Mouse (Mus musculus): ENCODE measurements around the gene Hist1h2ao.
A peak's percentile ranks its signal among the peaks of the same experiment; 100 is the strongest.
"Not testable (repeated sequence)": the region's sequence is repeated elsewhere in the genome, so short reads cannot be mapped to it uniquely, and the experiment has no call there.

Gene Hist1h2ao

GRCm38 (mm10) chr13:21810073-21810472 lies at the start of gene Hist1h2ao, which contains the start of gene Hist1h2bq:
Gene Hist1h2ao (plus strand): TSS chr13:21810465.
Gene Hist1h2bq (minus strand): TSS chr13:21810197.
- H3K36me3 ChIP-seq (ENCODE audit: insufficient read depth, low read length); H3K9me3 ChIP-seq (ENCODE audit: low read length); H3K4me3 ChIP-seq (replicated peaks; ENCODE audit: low read length); H3K27me3 ChIP-seq (ENCODE audit: insufficient read depth, low read length); H3K4me1 ChIP-seq (replicated peaks; ENCODE audit: low read depth, low read length): not testable (repeated sequence)

GRCm38 (mm10) chr13:21778814-21779766 lies 31.2 kb upstream of the Hist1h2ao start:
- no peaks in the 10 kb centered on the region for H3K36me3 ChIP-seq (ENCODE audit: insufficient read depth, low read length)
- TF ChIP-seq NANOG (IDR thresholded peaks at IDR 0.05; ENCODE audit: borderline replicate concordance, low read length) (no peak), POU5F1 (IDR thresholded peaks at IDR 0.05; ENCODE audit: borderline replicate concordance, low read length) (no peak), CTCF (conservative IDR thresholded peaks at IDR 0.05; ENCODE audit: low read length) (no peak)
- peaks cover 50% of the 10 kb centered on the region for H3K4me1 ChIP-seq (replicated peaks; ENCODE audit: low read depth, low read length)
- H3K27me3 ChIP-seq (ENCODE audit: insufficient read depth, low read length) = no peaks in the 10 kb centered on the region
- H3K9me3 ChIP-seq (ENCODE audit: low read length) = no peaks in the 10 kb centered on the region
- peak overlapping the region; percentile 86 for H3K4me3 ChIP-seq (replicated peaks; ENCODE audit: low read length)

DNA sequence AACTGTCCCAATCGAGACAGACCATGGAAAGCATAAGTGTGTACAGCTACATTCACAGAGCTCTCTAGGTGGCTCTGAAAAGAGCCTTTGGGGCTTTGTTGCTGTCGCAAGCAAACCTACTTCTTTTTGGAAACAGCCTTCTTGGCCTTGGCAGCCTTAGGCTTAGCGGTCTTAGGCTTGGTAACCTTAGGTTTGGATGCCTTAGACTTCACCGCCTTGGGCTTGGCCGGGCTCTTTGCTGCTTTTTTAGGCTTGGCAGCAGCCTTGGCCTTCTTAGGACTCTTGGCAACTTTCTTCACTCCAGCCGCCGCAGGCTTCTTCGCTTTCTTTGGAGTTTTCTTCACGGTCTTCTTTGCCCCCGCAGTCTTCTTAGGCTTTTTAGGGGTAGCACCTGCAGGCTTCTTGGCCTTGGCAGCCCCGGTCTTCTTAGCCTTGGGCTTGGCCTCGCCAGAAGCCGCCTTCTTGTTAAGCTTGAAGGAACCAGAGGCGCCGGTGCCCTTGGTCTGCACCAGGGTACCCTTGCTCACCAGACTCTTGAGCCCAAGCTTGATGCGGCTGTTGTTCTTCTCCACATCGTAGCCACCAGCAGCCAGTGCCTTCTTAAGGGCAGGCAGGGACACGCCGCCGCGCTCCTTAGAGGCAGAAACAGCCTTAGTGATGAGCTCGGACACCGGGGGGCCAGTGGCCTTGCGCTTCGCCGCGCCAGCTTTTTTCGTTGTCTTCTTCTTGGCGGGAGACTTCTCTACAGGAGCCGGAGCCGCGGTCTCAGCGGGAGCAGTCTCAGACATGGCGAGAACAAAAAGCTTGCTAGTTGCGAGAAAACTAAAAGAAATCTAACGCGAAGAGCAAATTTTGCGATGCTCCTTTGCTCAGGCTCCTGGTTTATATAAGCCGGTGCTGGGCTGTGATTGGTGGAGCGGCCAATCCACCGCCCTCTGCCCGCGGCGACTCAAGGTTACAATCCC lies 30.2 kb upstream of the Hist1h2ao start, which contains the start of gene Hist1h1b:
Gene Hist1h1b (minus strand): TSS at position 859 of the 965 bp plus-strand sequence.
- H3K9me3 ChIP-seq (ENCODE audit: low read length) = no peaks in the 10 kb centered on the region
- peaks cover 55% of the 10 kb centered on the region for H3K4me1 ChIP-seq (replicated peaks; ENCODE audit: low read depth, low read length)
- TF ChIP-seq NANOG (IDR thresholded peaks at IDR 0.05; ENCODE audit: borderline replicate concordance, low read length) (no peak), CTCF (conservative IDR thresholded peaks at IDR 0.05; ENCODE audit: low read length) (no peak), POU5F1 (IDR thresholded peaks at IDR 0.05; ENCODE audit: borderline replicate concordance, low read length) (no peak)
- H3K27me3 ChIP-seq (ENCODE audit: insufficient read depth, low read length) = no peaks in the 10 kb centered on the region
- peak within 1 kb of the TSS; percentile 86 for H3K4me3 ChIP-seq (replicated peaks; ENCODE audit: low read length)
- H3K36me3 ChIP-seq (ENCODE audit: insufficient read depth, low read length) = no peaks in the 10 kb centered on the region

DNA sequence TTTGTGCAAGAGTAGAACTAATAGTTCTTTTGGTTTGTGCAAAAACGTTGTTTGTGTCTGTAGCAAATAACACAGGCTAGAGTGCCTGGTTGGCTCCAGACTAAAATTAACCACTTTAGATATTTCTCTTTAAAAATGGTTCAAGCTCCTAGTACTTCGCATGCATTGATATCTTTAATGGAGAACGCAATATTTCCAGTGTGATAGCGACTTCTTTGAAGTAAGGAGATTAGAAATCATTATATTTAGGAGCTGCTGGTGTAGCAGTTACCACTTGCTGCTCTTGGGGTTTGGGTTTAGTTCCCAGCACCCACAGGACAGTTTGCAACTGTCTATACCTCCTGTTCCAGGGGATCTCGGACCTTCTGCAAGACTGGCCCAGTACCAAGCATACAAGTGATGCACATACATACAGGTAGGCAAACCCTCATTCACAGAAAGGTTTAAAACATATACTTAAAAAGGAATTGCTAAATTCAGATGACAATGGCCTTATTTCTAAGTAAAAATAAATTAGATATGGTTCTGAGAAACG lies 29.2 kb upstream of the Hist1h2ao start:
- Histone ChIP-seq H3K4me1 (replicated peaks; ENCODE audit: low read depth, low read length) (peaks cover 65% of the 10 kb centered on the region), H3K9me3 (ENCODE audit: low read length) (no peaks in the 10 kb centered on the region), H3K27me3 (ENCODE audit: insufficient read depth, low read length) (no peaks in the 10 kb centered on the region), H3K36me3 (ENCODE audit: insufficient read depth, low read length) (no peaks in the 10 kb centered on the region), H3K4me3 (replicated peaks; ENCODE audit: low read length) (peak overlapping the region; percentile 86)
- TF ChIP-seq CTCF (conservative IDR thresholded peaks at IDR 0.05; ENCODE audit: low read length) = no peak
- TF ChIP-seq NANOG (IDR thresholded peaks at IDR 0.05; ENCODE audit: borderline replicate concordance, low read length) = no peak
- no peak for TF ChIP-seq POU5F1 (IDR thresholded peaks at IDR 0.05; ENCODE audit: borderline replicate concordance, low read length)

- no peak overlapping the region for H3K4me3 ChIP-seq (replicated peaks; ENCODE audit: low read length)
Measured at GRCm38 (mm10) chr13:21781639-21782038, 28.6 kb upstream of the Hist1h2ao start.

DNA sequence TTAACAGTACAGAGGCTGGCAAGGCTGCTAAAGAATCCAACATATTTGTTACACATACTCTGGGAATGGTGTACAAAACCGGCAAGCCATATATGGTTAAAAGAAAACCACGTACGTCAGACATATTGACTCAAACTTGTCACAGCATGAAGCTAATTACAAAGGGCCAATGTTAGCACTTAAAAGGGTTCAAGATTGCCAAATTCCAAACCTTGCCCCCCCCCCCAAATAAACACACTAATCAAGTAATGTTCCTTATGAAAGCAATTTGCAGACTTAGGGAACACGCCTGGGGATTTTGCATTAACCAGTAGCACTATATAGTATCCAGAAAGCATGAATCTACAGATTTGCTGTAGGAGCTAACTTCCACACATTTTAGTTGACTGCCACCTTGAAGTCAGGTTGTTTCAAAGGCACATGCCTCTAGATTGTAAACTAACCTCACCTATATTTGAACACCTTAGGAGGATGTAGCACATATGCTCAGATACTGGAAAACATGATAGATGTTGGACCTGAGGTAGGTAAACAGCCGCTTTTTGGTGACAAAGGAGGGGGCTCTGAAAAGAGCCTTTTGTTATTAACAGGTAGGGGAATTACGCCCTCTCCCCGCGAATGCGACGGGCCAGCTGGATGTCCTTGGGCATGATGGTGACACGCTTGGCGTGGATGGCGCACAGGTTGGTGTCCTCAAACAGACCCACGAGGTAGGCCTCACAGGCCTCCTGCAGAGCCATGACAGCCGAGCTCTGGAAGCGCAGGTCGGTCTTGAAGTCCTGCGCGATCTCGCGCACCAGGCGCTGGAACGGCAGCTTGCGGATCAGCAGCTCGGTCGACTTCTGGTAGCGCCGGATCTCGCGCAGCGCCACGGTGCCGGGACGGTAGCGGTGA lies 27.7 kb upstream of the Hist1h2ao start:
- H3K27me3 ChIP-seq (ENCODE audit: insufficient read depth, low read length); H3K9me3 ChIP-seq (ENCODE audit: low read length); H3K36me3 ChIP-seq (ENCODE audit: insufficient read depth, low read length): not testable (repeated sequence)
- Histone ChIP-seq H3K4me3 (replicated peaks; ENCODE audit: low read length) (peak overlapping the region; percentile 73), H3K4me1 (replicated peaks; ENCODE audit: low read depth, low read length) (peaks cover 58% of the 10 kb centered on the region)

More at GRCm38 (mm10) chr13:21781639-21782038, 28.6 kb upstream of the Hist1h2ao start:
- TF ChIP-seq NANOG (IDR thresholded peaks at IDR 0.05; ENCODE audit: borderline replicate concordance, low read length) (no peak), CTCF (conservative IDR thresholded peaks at IDR 0.05; ENCODE audit: low read length) (no peak), POU5F1 (IDR thresholded peaks at IDR 0.05; ENCODE audit: borderline replicate concordance, low read length) (no peak)
- peaks cover 62% of the 10 kb centered on the region for H3K4me1 ChIP-seq (replicated peaks; ENCODE audit: low read depth, low read length)
- no peaks in the 10 kb centered on the region for H3K9me3 ChIP-seq (ENCODE audit: low read length)
- no peaks in the 10 kb centered on the region for H3K27me3 ChIP-seq (ENCODE audit: insufficient read depth, low read length)
- H3K36me3 ChIP-seq (ENCODE audit: insufficient read depth, low read length) = no peaks in the 10 kb centered on the region

GRCm38 (mm10) chr13:21783255-21783617 lies 27.0 kb upstream of the Hist1h2ao start, which contains the start of gene Hist1h3i:
Gene Hist1h3i (minus strand): TSS chr13:21783370.
- Histone ChIP-seq H3K27me3 (ENCODE audit: insufficient read depth, low read length) (no peaks in the 10 kb centered on the region), H3K9me3 (ENCODE audit: low read length) (no peaks in the 10 kb centered on the region), H3K4me3 (replicated peaks; ENCODE audit: low read length) (peak within 1 kb of the TSS; percentile 73), H3K36me3 (ENCODE audit: insufficient read depth, low read length) (no peaks in the 10 kb centered on the region), H3K4me1 (replicated peaks; ENCODE audit: low read depth, low read length) (peaks cover 58% of the 10 kb centered on the region)
- TF ChIP-seq CTCF (conservative IDR thresholded peaks at IDR 0.05; ENCODE audit: low read length) (no peak), POU5F1 (IDR thresholded peaks at IDR 0.05; ENCODE audit: borderline replicate concordance, low read length) (no peak), NANOG (IDR thresholded peaks at IDR 0.05; ENCODE audit: borderline replicate concordance, low read length) (no peak)
